Mouse (Mus musculus) testis, adult 2 months (tissue): ENCODE data around the gene Hist1h2bl.

Experiments
- CTCF ChIP-seq: fragments of 200-500 bp; IDR thresholded peaks from 2 replicates; pipeline ENCODE4 v1.5.1; 2012; ENCODE audit warnings: low read depth, mild to moderate bottlenecking, inconsistent platforms, low read length, moderate library complexity; ENCODE audit not compliant: control insufficient read depth, insufficient read depth, insufficient replicate concordance
- POLR2A ChIP-seq: fragments of 200-500 bp; IDR thresholded peaks from 2 replicates; pipeline ENCODE4 v1.6.1; 2012; ENCODE audit warnings: low read depth, mild to moderate bottlenecking, inconsistent platforms, low read length, moderate library complexity; ENCODE audit not compliant: control insufficient read depth

GRCm38 (mm10) chr13:21714725-21715124 is 1.2 kb downstream of the Hist1h2bl start:
- TF ChIP-seq CTCF (no peak), POLR2A (no peak)
